8 mouse cellular contexts compared by ENCODE assay signal in genomic region chr8:104541515-104541880, GRCm38 (mm10). TPM values are rescaled to one million over a fixed set of nuclear protein-coding genes. Genes with fewer than 3 reads are reported as not detected.
DNase-seq lines count a peak whose midpoint lies in the region; ATAC-seq and TF ChIP-seq lines count a peak whose summit lies in the region.

No protein-coding gene starts in this region.

- peaks cover 7% of the 10 kb centered on the region; the same call in 1 of the 2 replicates for H3K4me1 ChIP-seq in kidney, embryonic 14.5 days (ENCODE audit: control insufficient read depth, insufficient read depth, low read length)
- H3K4me1 ChIP-seq in embryonic facial prominence, embryonic 13.5 days, result peaks cover 33% of the 10 kb centered on the region
- H3K4me1 ChIP-seq in hindbrain, postnatal 0 days (ENCODE audit: insufficient read depth, low read length), result 0 out of 2 replicates have a peak, but pooled peaks cover 7% of the 10 kb centered on the region
- peaks cover 19% of the 10 kb centered on the region for H3K4me1 ChIP-seq in midbrain, embryonic 15.5 days

- no peaks in the 10 kb centered on the region for H3K36me3 ChIP-seq in kidney, embryonic 14.5 days (ENCODE audit: control insufficient read depth, insufficient read depth, low read length)
- no peaks in the 10 kb centered on the region for H3K36me3 ChIP-seq in embryonic facial prominence, embryonic 13.5 days
- no peaks in the 10 kb centered on the region for H3K36me3 ChIP-seq in hindbrain, postnatal 0 days (ENCODE audit: insufficient read depth, low read length)
- H3K36me3 ChIP-seq in midbrain, embryonic 15.5 days (replicated peaks), result no peaks in the 10 kb centered on the region

- H3K9ac ChIP-seq in kidney, embryonic 14.5 days (ENCODE audit: low read depth, low read length), result peak overlapping the region; percentile 51; the same call in 1 of the 2 replicates
- peak overlapping the region; percentile 61 for H3K9ac ChIP-seq in embryonic facial prominence, embryonic 13.5 days
- H3K9ac ChIP-seq in hindbrain, postnatal 0 days (replicated peaks; ENCODE audit: low read length), result peak overlapping the region; percentile 57
- H3K9ac ChIP-seq in midbrain, embryonic 15.5 days, result 0 out of 2 replicates have a peak overlapping the region, but pooled peaks have one; percentile 27

- 13% methylated on average over 8 of the region's 8 CpGs for WGBS in kidney, embryonic 14.5 days
- 16% methylated on average over 8 of the region's 8 CpGs for WGBS in embryonic facial prominence, embryonic 13.5 days
- 14% methylated on average over 8 of the region's 8 CpGs for WGBS in hindbrain, postnatal 0 days
- WGBS in midbrain, embryonic 15.5 days, result 14% methylated on average over 8 of the region's 8 CpGs

- DNase-seq in kidney, postnatal 25 days, result no peak
- no peak for DNase-seq in hindbrain, postnatal 0 days (ENCODE audit: low spot score)
- no peak for DNase-seq in urinary bladder, postnatal 36 days (ENCODE audit: low spot score in 2 of 2)
- no peak for DNase-seq in urinary bladder, adult 18-20 months (ENCODE audit: low spot score in 2 of 2)
- DNase-seq in kidney, adult 8-10 months, result no peak

- H3K27me3 ChIP-seq in kidney, embryonic 14.5 days (ENCODE audit: control insufficient read depth, insufficient read depth, low read length), result peaks cover 49% of the 10 kb centered on the region
- peaks cover 56% of the 10 kb centered on the region for H3K27me3 ChIP-seq in embryonic facial prominence, embryonic 13.5 days
- peaks cover 24% of the 10 kb centered on the region; the same call in 1 of the 2 replicates for H3K27me3 ChIP-seq in hindbrain, postnatal 0 days (ENCODE audit: insufficient read depth, low read length)
- H3K27me3 ChIP-seq in midbrain, embryonic 15.5 days (replicated peaks), result peaks cover 47% of the 10 kb centered on the region

- no peak overlapping the region for H3K27ac ChIP-seq in kidney, embryonic 14.5 days (ENCODE audit: low read depth, low read length)
- H3K27ac ChIP-seq in embryonic facial prominence, embryonic 13.5 days, result no peak overlapping the region
- H3K27ac ChIP-seq in hindbrain, postnatal 0 days, result no peak overlapping the region
- no peak overlapping the region for H3K27ac ChIP-seq in midbrain, embryonic 15.5 days

- no peak for ATAC-seq in kidney, embryonic 14.5 days (ENCODE audit: low FRiP score, low TSS enrichment)
- no peak for ATAC-seq in embryonic facial prominence, embryonic 13.5 days (ENCODE audit: insufficient number of reproducible peaks, insufficient read depth, low FRiP score, low TSS enrichment, low read depth)
- ATAC-seq in hindbrain, postnatal 0 days, result no peak
- peak; percentile 5 for ATAC-seq in midbrain, embryonic 15.5 days (replicated peaks)

- TF ChIP-seq CTCF in hindbrain, postnatal 0 days (IDR thresholded peaks at IDR 0.05; ENCODE audit: low read depth), result no peak

- no peaks in the 10 kb centered on the region for H3K9me3 ChIP-seq in kidney, embryonic 14.5 days (ENCODE audit: control insufficient read depth, low read length)
- no peaks in the 10 kb centered on the region for H3K9me3 ChIP-seq in embryonic facial prominence, embryonic 13.5 days
- no peaks in the 10 kb centered on the region for H3K9me3 ChIP-seq in hindbrain, postnatal 0 days (ENCODE audit: low read length)
- no peaks in the 10 kb centered on the region for H3K9me3 ChIP-seq in midbrain, embryonic 15.5 days

- peak overlapping the region; percentile 96 for H3K4me2 ChIP-seq in kidney, embryonic 14.5 days (replicated peaks; ENCODE audit: low read depth, low read length)
- peak overlapping the region; percentile 91 for H3K4me2 ChIP-seq in embryonic facial prominence, embryonic 13.5 days
- peak overlapping the region; percentile 99 for H3K4me2 ChIP-seq in hindbrain, postnatal 0 days (ENCODE audit: low read depth, low read length)
- peak overlapping the region; percentile 93 for H3K4me2 ChIP-seq in midbrain, embryonic 15.5 days

- peak overlapping the region; percentile 52 for H3K4me3 ChIP-seq in kidney, embryonic 14.5 days (ENCODE audit: low read length)
- H3K4me3 ChIP-seq in embryonic facial prominence, embryonic 13.5 days, result peak overlapping the region; percentile 50
- H3K4me3 ChIP-seq in hindbrain, postnatal 0 days (ENCODE audit: low read length), result peak overlapping the region; percentile 60
- H3K4me3 ChIP-seq in midbrain, embryonic 15.5 days, result peak overlapping the region; percentile 45

RNA-seq across cellular contexts. Expression of gene Car7, which starts 7.0 kb away (rescaled TPM):
- polyA plus RNA-seq in kidney, embryonic 14.5 days (2014; fragmentation: Nextera tagmentation; extraction: Ambion mirVana), result 1.3 and 1.8 TPM in 2 replicates
- 1.7 and 1.8 TPM in 2 replicates for polyA plus RNA-seq in embryonic facial prominence, embryonic 13.5 days (2015; fragmentation: Nextera tagmentation; extraction: Ambion mirVana)
- total RNA-seq in hindbrain, postnatal 0 days (2014; rRNA removed), result 2.0 and 2.3 TPM in 2 replicates
- 3.1 and 3.5 TPM in 2 replicates for polyA plus RNA-seq in hindbrain, postnatal 0 days (2015; fragmentation: Nextera tagmentation; extraction: Ambion mirVana)
- 3.2 and 4.2 TPM in 2 replicates for polyA plus RNA-seq in midbrain, embryonic 15.5 days (2015; fragmentation: Nextera tagmentation; extraction: Ambion mirVana)

RNA-seq across cellular contexts. Expression of gene Nae1, which starts 7.1 kb away (rescaled TPM):
- 123 and 129 TPM in 2 replicates for polyA plus RNA-seq in kidney, embryonic 14.5 days (2014; fragmentation: Nextera tagmentation; extraction: Ambion mirVana)
- polyA plus RNA-seq in embryonic facial prominence, embryonic 13.5 days (2015; fragmentation: Nextera tagmentation; extraction: Ambion mirVana), result 111 TPM in 2 replicates
- 32.9 and 44.4 TPM in 2 replicates for total RNA-seq in hindbrain, postnatal 0 days (2014; rRNA removed)
- polyA plus RNA-seq in hindbrain, postnatal 0 days (2015; fragmentation: Nextera tagmentation; extraction: Ambion mirVana), result 105 and 109 TPM in 2 replicates
- polyA plus RNA-seq in midbrain, embryonic 15.5 days (2015; fragmentation: Nextera tagmentation; extraction: Ambion mirVana), result 99.2 and 101 TPM in 2 replicates

RNA-seq across cellular contexts. Expression of gene Terb1, which starts 31.8 kb away (rescaled TPM):
- polyA plus RNA-seq in kidney, embryonic 14.5 days (2014; fragmentation: Nextera tagmentation; extraction: Ambion mirVana), result 0.33 and 0.79 TPM in 2 replicates
- 0.39 and 0.51 TPM in 2 replicates for polyA plus RNA-seq in embryonic facial prominence, embryonic 13.5 days (2015; fragmentation: Nextera tagmentation; extraction: Ambion mirVana)
- 0.32 and 0.84 TPM in 2 replicates for total RNA-seq in hindbrain, postnatal 0 days (2014; rRNA removed)
- 0.60 and 0.83 TPM in 2 replicates for polyA plus RNA-seq in hindbrain, postnatal 0 days (2015; fragmentation: Nextera tagmentation; extraction: Ambion mirVana)
- 0.67 and 0.74 TPM in 2 replicates for polyA plus RNA-seq in midbrain, embryonic 15.5 days (2015; fragmentation: Nextera tagmentation; extraction: Ambion mirVana)

RNA-seq across cellular contexts. Expression of gene Pdp2, which starts 49.8 kb away (rescaled TPM):
- polyA plus RNA-seq in kidney, embryonic 14.5 days (2014; fragmentation: Nextera tagmentation; extraction: Ambion mirVana), result 15.1 and 18.7 TPM in 2 replicates
- polyA plus RNA-seq in embryonic facial prominence, embryonic 13.5 days (2015; fragmentation: Nextera tagmentation; extraction: Ambion mirVana), result 11.0 and 11.7 TPM in 2 replicates
- 12.1 and 12.3 TPM in 2 replicates for total RNA-seq in hindbrain, postnatal 0 days (2014; rRNA removed)
- 14.2 and 15.3 TPM in 2 replicates for polyA plus RNA-seq in hindbrain, postnatal 0 days (2015; fragmentation: Nextera tagmentation; extraction: Ambion mirVana)
- polyA plus RNA-seq in midbrain, embryonic 15.5 days (2015; fragmentation: Nextera tagmentation; extraction: Ambion mirVana), result 20.0 and 20.9 TPM in 2 replicates
